ENCODE assay signal across 9 mouse cellular contexts in genomic region chr13:71104419-71105228, GRCm38 (mm10).
A peak's percentile ranks its signal among the peaks of the same experiment; 100 is the strongest.
DNase-seq lines count a peak whose midpoint lies in the region; ATAC-seq and TF ChIP-seq lines count a peak whose summit lies in the region.
"Had no signal": no experiment of that assay in that cellular context is flagged by ENCODE, and none has a peak within 500 bp of the region (broad histone marks: within the 10 kb centered on the region; RNA-seq: fewer than 3 reads in every experiment).

No protein-coding gene starts in this region.

- no peak for TF ChIP-seq EP300 in stomach, postnatal 0 days (optimal IDR thresholded peaks at IDR 0.05)

- H3K4me3 ChIP-seq in gastrocnemius, adult 2 months: peak overlapping the region; percentile 62
- peak overlapping the region; percentile 31 for H3K4me3 ChIP-seq in limb, embryonic 15.5 days
- H3K4me3 ChIP-seq in stomach, postnatal 0 days (ENCODE audit: low read depth, low read length): peak overlapping the region; percentile 31

- no peak for TF ChIP-seq CTCF in gastrocnemius, adult 2 months (IDR thresholded peaks at IDR 0.05)
- no peak for TF ChIP-seq CTCF in stomach, postnatal 0 days (IDR thresholded peaks at IDR 0.05; ENCODE audit: low read depth)

- peak overlapping the region; percentile 53 for H3K4me2 ChIP-seq in limb, embryonic 15.5 days
- peak overlapping the region; percentile 58 for H3K4me2 ChIP-seq in stomach, postnatal 0 days (replicated peaks; ENCODE audit: low read depth)

- H3K9ac ChIP-seq in limb, embryonic 15.5 days: peak overlapping the region; percentile 5; the same call in 1 of the 2 replicates
- H3K9ac ChIP-seq in stomach, postnatal 0 days (ENCODE audit: low read length): no peak overlapping the region

- H3K36me3 ChIP-seq in limb, embryonic 15.5 days: no peaks in the 10 kb centered on the region
- no peaks in the 10 kb centered on the region for H3K36me3 ChIP-seq in stomach, postnatal 0 days (ENCODE audit: control insufficient read depth, insufficient read depth, low read length)

- H3K27ac ChIP-seq in gastrocnemius, adult 2 months: no peak overlapping the region
- H3K27ac ChIP-seq in limb, embryonic 15.5 days: no peak overlapping the region
- H3K27ac ChIP-seq in stomach, postnatal 0 days (replicated peaks): no peak overlapping the region
- H3K27ac ChIP-seq: macrophage had no signal

- 20% methylated on average over 22 of the region's 22 CpGs for WGBS in limb, embryonic 15.5 days
- WGBS in stomach, postnatal 0 days: 21% methylated on average over 22 of the region's 22 CpGs

- DNase-seq in gastrocnemius, adult 2 months: no peak
- no peak for DNase-seq in gastrocnemius, adult 8-10 months (ENCODE audit: low spot score in 2 of 2)
- peak; percentile 7 for DNase-seq in right cerebral cortex, adult 18-20 months
- no peak for DNase-seq in right cerebral cortex, postnatal 36 days (ENCODE audit: low spot score in 2 of 2)
- DNase-seq in stomach, postnatal 0 days (ENCODE audit: low spot score): no peak
- no peak for DNase-seq in gastrocnemius, postnatal 14 days
- DNase-seq in adrenal gland, adult 2 months: no peak

- H3K4me1 ChIP-seq in limb, embryonic 15.5 days: peaks cover 6% of the 10 kb centered on the region
- H3K4me1 ChIP-seq in stomach, postnatal 0 days (replicated peaks; ENCODE audit: control insufficient read depth, insufficient read depth): no peaks in the 10 kb centered on the region

- ATAC-seq in limb, embryonic 15.5 days (ENCODE audit: insufficient number of reproducible peaks, low FRiP score, low TSS enrichment, low read depth): no peak
- ATAC-seq in stomach, postnatal 0 days (ENCODE audit: low FRiP score, low TSS enrichment): no peak

- H3K27me3 ChIP-seq in limb, embryonic 15.5 days: peaks cover 16% of the 10 kb centered on the region; the same call in 1 of the 2 replicates
- H3K27me3 ChIP-seq in stomach, postnatal 0 days (ENCODE audit: control insufficient read depth, insufficient read depth, low read length): no peaks in the 10 kb centered on the region

- intact Hi-C loops in gastrocnemius, adult 2 months (cut with DNase I): loop anchor here (10.0 kb wide), 1 partner anchor 1930 kb away; no protein-coding TSS in a partner anchor
- intact Hi-C loops in gastrocnemius, postnatal 14 days (cut with DNase I; ENCODE audit: low total_unique reads): no loop called here

- H3K9me3 ChIP-seq in limb, embryonic 15.5 days: no peaks in the 10 kb centered on the region
- no peaks in the 10 kb centered on the region for H3K9me3 ChIP-seq in stomach, postnatal 0 days (ENCODE audit: control insufficient read depth, low read length)
